Mouse (Mus musculus) urinary bladder, postnatal 14 days (tissue): ENCODE measurements around the gene Setd1a.

Source experiments
- DNase-seq: peaks from one replicate; pipeline ENCODE4 v3.0.0; 2021; ENCODE audit warnings: low spot score

The Setd1a gene

DNA sequence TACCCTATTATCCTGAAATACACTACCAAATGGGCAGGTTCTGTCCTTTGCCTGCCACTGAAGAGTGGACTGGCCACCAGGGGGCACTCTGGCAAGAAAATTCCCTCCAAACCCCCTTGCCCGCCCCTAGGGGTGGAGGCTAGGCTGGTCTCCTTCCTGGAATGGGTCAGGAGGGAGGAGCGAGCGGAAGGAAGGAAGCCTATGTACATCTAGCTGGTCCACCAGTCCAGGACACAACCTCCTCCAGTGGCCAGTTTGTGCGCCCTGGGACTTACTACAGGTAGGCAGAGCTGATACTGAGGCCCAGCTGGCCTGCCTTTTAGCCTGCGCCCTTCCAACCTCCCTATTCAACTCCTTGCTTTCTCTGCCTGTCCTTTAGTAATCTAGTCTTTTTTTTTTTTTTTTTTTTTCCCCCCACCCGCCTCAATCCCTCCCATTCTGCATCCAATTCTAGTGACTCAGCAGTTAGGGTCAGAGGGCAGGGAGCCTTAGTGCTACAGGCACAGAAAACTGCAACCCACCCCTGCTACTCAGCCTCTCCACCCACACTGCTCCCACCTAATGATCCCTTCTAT, 24.1 kb downstream of the Setd1a start, which contains the start of gene Hsd3b7:
Gene Hsd3b7, plus strand, starts transcription at position 170 of the 575 bp plus-strand sequence.
- peak; percentile 96 for DNase-seq

DNA sequence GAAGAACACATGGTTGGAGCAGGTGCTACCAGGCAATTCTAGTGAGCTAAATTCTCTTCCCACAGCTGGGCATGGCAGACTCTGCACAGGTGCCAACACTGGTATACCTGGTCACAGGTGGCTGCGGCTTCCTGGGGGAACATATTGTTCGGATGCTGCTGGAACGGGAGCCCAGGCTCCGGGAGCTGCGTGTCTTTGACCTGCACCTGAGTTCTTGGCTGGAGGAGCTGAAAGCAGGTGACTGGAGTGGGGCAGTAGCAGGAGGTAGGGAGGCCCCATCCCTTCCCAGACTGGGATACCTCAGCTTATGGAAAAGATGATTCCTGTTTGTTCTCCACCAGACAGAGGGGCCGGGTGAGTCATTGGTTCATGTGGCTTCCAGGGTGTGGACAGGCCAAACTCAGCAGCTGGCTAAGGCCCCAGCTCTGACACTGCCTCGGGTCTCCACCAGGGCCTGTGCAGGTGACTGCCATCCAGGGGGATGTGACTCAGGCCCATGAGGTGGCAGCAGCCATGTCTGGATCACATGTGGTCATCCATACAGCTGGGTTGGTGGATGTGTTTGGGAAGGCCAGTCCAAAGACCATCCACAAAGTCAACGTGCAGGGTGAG, 24.6 kb downstream of the Setd1a start:
- DNase-seq: peak; percentile 49

- no peak for DNase-seq
These were observed 25.8 kb downstream of the Setd1a start for GRCm38 (mm10) chr7:127802313-127802712.

- DNase-seq: no peak
These were observed 32.4 kb downstream of the Setd1a start for GRCm38 (mm10) chr7:127808821-127809220.

GRCm38 (mm10) chr7:127809846-127810245, 33.4 kb downstream of the Setd1a start:
- DNase-seq: no peak

- DNase-seq: no peak
These were observed 34.2 kb downstream of the Setd1a start for GRCm38 (mm10) chr7:127810650-127811049.

- DNase-seq: no peak
These were observed 34.8 kb downstream of the Setd1a start for GRCm38 (mm10) chr7:127811240-127811639.

DNA sequence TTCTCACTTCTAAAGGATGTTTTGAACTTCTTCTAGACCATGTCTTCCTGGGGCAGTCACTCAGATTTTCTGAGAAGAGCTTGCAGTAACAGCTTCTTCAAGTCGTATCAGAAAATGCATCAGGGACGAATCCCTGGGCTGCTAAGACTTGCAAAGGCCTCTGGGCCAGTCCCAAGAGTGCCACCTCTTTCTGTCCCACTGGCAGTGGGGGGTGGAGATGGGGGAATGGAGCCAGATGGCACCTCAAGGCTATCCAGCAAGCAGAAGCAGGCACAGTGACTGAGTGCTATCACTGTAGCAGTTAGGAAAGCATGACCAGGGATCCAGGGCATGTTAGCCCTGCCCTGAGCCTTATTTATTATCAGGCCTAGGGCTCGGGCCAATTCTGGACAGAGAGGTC, 35.8 kb downstream of the Setd1a start:
- no peak for DNase-seq

DNA sequence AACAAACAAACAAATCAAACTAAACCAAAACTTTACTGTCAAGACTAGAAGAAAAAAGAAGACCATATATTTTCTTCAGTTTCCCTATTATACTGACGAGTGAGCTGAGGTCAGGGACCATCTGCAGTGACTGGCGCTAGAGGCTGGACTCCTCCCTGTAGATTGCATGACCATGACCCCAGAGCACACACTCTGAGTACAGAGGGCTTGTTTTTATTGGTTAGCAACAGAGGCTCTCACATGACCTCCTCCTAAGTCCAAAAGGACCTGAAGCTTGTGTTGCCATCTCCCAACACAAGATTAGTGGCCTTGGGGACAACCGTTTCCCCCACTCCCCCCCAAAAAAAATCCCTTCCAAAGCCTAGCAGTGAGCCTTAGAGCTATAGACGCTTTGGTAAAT, 37.4 kb downstream of the Setd1a start:
- DNase-seq: no peak

DNA sequence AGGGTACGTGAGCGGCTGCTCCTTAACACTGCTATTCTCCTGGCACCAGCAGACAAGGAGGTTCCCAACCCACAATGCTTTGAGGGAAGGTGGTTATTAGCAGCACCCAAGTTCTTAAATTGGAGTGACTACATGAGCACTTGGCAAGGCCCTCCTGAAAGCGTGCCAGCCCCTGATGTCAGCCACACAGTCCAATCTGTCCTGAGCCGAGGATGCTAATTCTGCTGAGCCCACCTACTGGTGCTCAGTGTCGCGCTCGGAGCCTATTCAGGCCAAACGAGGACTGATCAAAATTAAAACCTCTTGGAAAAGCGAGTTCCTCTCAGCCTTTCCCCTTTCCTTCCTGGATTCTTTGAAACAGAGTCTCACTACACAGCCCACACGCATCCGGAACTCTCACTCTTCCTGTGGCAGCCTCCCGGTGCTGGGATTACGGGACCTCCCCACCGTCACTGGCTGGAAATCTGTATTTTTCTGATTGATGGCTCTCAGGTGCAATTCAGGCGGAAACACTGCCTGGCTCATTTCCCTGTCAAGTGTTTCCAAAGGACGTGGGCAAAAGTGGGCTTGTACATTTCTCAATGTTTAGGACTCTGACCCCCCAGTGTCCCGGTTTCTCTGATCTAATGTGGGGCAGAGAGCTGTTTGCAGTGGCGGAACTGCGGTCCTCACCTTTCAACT, 37.9 kb downstream of the Setd1a start:
- peak; percentile 53 for DNase-seq

GRCm38 (mm10) chr7:127815116-127815665, 38.7 kb downstream of the Setd1a start:
- DNase-seq: no peak

DNA sequence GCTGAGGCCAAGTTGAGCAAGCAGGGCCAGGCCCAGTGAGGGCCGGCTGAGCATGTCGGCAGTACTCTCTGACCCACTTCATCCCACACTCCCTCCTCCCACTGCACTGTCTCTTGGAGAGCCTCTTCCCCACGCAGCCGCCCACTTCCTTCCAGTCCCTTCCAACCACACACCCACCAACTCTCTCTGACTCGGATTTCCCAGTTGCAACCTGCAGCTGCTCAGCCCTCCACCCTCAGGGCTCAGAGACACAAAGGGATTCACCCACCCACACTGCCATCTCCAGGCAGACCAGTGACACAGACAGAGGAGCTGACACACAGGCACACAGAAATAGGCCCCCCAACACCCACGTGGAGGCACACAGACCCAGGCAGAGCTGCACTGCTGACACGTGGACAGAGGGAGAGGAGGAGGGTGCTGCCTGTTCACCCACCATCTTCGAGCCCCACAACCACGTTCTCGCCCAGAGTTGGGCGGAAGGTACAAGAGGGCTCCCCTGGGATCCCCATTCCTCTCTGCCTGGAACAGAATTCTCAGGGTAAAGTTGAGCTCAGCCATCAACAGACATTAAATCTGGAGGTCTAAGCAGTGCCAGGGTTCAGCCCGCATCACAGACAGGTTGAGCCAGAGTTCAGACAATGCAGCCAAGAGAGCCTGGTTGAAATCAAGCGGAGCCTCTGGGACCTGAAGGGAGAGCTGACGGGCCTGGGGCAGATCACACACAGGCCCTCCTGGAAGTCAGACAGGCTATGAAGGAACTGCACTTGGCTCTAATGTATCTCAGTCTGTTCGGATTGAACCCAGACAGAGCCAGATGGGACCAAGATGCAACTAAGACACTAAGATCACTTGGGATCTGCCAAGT, 39.7 kb downstream of the Setd1a start:
- peak; percentile 61 for DNase-seq

DNA sequence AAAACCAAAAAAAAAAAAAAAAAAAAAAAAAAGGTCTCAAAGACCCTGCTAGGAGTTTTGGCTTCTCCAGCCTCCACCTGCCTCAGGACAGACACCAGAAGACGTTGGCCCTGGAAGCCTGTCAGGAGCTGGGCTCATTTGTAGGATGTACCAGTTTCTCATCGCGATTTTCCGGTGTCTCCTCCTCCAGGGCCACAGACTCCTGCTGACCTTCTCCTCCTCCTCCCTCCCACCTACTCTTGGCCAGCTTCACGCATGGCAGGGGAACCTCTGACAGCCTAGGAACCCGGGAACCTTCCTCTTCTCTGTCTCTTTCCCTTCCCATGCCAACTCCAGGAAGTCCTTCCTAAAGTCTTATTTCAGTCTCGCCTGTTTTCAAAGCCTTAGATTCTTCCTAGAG, 40.6 kb downstream of the Setd1a start:
- no peak for DNase-seq

DNA sequence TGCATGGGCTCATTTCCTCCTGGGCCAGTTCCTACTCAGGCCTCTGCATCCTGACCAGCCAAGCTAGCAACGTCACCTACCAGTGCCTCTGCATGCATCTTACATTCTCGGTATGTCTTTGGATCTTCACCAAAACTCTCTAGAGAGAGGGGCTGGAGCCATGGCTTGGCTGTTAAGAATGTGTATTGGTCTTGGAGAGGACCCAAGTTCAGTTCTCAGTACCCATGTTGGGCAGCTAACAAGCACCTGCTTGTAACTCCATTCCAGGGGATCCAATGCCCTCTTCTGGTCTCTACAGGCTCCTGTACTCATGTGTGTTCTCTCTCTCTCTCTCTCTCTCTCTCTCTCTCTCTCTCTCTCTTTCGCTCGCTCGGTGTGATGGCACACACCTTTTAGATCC, 41.3 kb downstream of the Setd1a start:
- DNase-seq: no peak

GRCm38 (mm10) chr7:127820836-127821509, 44.5 kb downstream of the Setd1a start:
- no peak for DNase-seq

GRCm38 (mm10) chr7:127822494-127822893, 46.0 kb downstream of the Setd1a start:
- no peak for DNase-seq

- DNase-seq: no peak
These were observed 47.0 kb downstream of the Setd1a start for GRCm38 (mm10) chr7:127823236-127824171.

GRCm38 (mm10) chr7:127824176-127824871, 47.9 kb downstream of the Setd1a start, which contains the start of the genes Stx4a and Stx1b:
Gene Stx4a (plus strand): TSS chr7:127824294.
Gene Stx1b (minus strand): TSS chr7:127824549.
- DNase-seq: no peak

GRCm38 (mm10) chr7:127835550-127835949, 59.1 kb downstream of the Setd1a start:
- no peak for DNase-seq

- DNase-seq: no peak
These were observed 61.0 kb downstream of the Setd1a start for GRCm38 (mm10) chr7:127837473-127837872.
